14 mouse cellular contexts compared by ENCODE assay signal in genomic region chr14:22998906-22999305, GRCm38 (mm10).
DNase-seq lines count a peak whose midpoint lies in the region.
"Had no signal": no experiment of that assay in that cellular context is flagged by ENCODE, and none has a peak within 500 bp of the region (broad histone marks: within the 10 kb centered on the region; RNA-seq: fewer than 3 reads in every experiment).

No protein-coding gene starts in this region.

- DNase-seq in adrenal gland, adult (ENCODE audit: inconsistent age in 2 of 2, low spot score in 1 of 2): peak; percentile 60 to 79
- DNase-seq in adrenal gland, postnatal 4 days (ENCODE audit: low spot score in 2 of 2): no peak
- peak; percentile 44 for DNase-seq in adrenal gland, adult 8-10 months
- DNase-seq in adrenal gland, postnatal 14 days: peak; percentile 18
- peak; percentile 34 to 44 for DNase-seq in adrenal gland, postnatal 36 days
- DNase-seq in cerebellum, adult 9-10 months: no peak
- DNase-seq in ovary, postnatal 10 days (ENCODE audit: low spot score): no peak
- DNase-seq in spleen, adult 18-20 months: no peak
- DNase-seq: cerebellum, adult 11-12 months; cerebellum, adult 2 months; cerebellum, adult 9-11 months; cerebellum, postnatal 14 days; cerebellum, postnatal 36 days; embryo, embryonic 11 days had no signal

Comparison
In these comparisons a context has a peak if more than half of its experiments do, and no peak if none do; other contexts are left out.
1. DNase-seq: peak in adrenal gland, adult (2 of 2), adrenal gland, adult 8-10 months (single experiment), adrenal gland, postnatal 14 days (single experiment) and adrenal gland, postnatal 36 days (2 of 2); none in adrenal gland, postnatal 4 days (0 of 2), cerebellum, adult 9-10 months (single experiment), ovary, postnatal 10 days (single experiment) and spleen, adult 18-20 months (0 of 2).